Mouse (Mus musculus) embryonic fibroblast, embryonic 13.5 days (primary cell): ENCODE measurements at regions not wholly inside any gene's neighbourhood (a gene's known extent, or its start where the extent isn't known, plus 50 kb on each side); places are given as distances from the start of the nearest gene placed in this dataset.
A peak's percentile ranks its signal among the peaks of the same experiment; 100 is the strongest.

Source experiments
- H3K27ac ChIP-seq: 2 replicates; pipeline ENCODE4 v1.5.1; 2012; ENCODE audit warnings: low read length, control low read depth, inconsistent platforms; ENCODE audit not compliant: insufficient read depth
- H3K4me1 ChIP-seq: 2 replicates; pipeline ENCODE4 v1.6.1; 2011; ENCODE audit warnings: low read length; ENCODE audit not compliant: control insufficient read depth, insufficient read depth
- H3K4me3 ChIP-seq: 2 replicates; pipeline ENCODE4 v1.5.1; 2011; ENCODE audit warnings: mild to moderate bottlenecking, control low read depth, low read length; ENCODE audit not compliant: insufficient read depth
- CTCF ChIP-seq: IDR thresholded peaks from 2 replicates; pipeline ENCODE4 v1.5.1; 2011; ENCODE audit warnings: mild to moderate bottlenecking, control low read depth, low read length, moderate library complexity, borderline replicate concordance; ENCODE audit not compliant: insufficient read depth
- POLR2A ChIP-seq: IDR thresholded peaks from 2 replicates; pipeline ENCODE4 v1.6.1; 2011; ENCODE audit warnings: low read depth, mild to moderate bottlenecking, control low read depth, low read length, moderate library complexity

GRCm38 (mm10) chr3:70138926-70139325 is 131.5 kb downstream of the Otol1 start:
- Histone ChIP-seq H3K27ac (no peak overlapping the region), H3K4me3 (no peak overlapping the region), H3K4me1 (no peaks in the 10 kb centered on the region)
- no peak for TF ChIP-seq POLR2A
- TF ChIP-seq CTCF = no peak

GRCm38 (mm10) chr3:70145728-70146127 is 138.3 kb downstream of the Otol1 start:
- H3K4me3 ChIP-seq = no peak overlapping the region
- H3K4me1 ChIP-seq = no peaks in the 10 kb centered on the region
- H3K27ac ChIP-seq = no peak overlapping the region
- no peak for TF ChIP-seq POLR2A
- TF ChIP-seq CTCF = no peak

- TF ChIP-seq CTCF (no peak), POLR2A (no peak)
- no peak overlapping the region for H3K27ac ChIP-seq
Observed at GRCm38 (mm10) chr3:70151156-70151555, 143.7 kb downstream of the Otol1 start.

GRCm38 (mm10) chr3:70160043-70160442 is 152.6 kb downstream of the Otol1 start:
- Histone ChIP-seq H3K27ac (no peak overlapping the region), H3K4me3 (no peak overlapping the region), H3K4me1 (no peaks in the 10 kb centered on the region)
- TF ChIP-seq POLR2A = no peak
- no peak for TF ChIP-seq CTCF

More at GRCm38 (mm10) chr3:70151156-70151555, 143.7 kb downstream of the Otol1 start:
- no peaks in the 10 kb centered on the region for H3K4me1 ChIP-seq
- H3K4me3 ChIP-seq = no peak overlapping the region

GRCm38 (mm10) chr3:70171667-70172066 is 164.3 kb downstream of the Otol1 start:
- H3K4me1 ChIP-seq = no peaks in the 10 kb centered on the region
- H3K27ac ChIP-seq = no peak overlapping the region
- TF ChIP-seq POLR2A = no peak
- no peak for TF ChIP-seq CTCF
- no peak overlapping the region for H3K4me3 ChIP-seq

- no peak for TF ChIP-seq POLR2A
- TF ChIP-seq CTCF = no peak
- H3K4me3 ChIP-seq = no peak overlapping the region
Observed at GRCm38 (mm10) chr3:70176391-70176790, 169.0 kb downstream of the Otol1 start.

GRCm38 (mm10) chr3:70181611-70182010 is 174.2 kb downstream of the Otol1 start:
- no peaks in the 10 kb centered on the region for H3K4me1 ChIP-seq
- no peak overlapping the region for H3K4me3 ChIP-seq
- no peak overlapping the region for H3K27ac ChIP-seq
- TF ChIP-seq POLR2A = no peak
- no peak for TF ChIP-seq CTCF

More at GRCm38 (mm10) chr3:70176391-70176790, 169.0 kb downstream of the Otol1 start:
- Histone ChIP-seq H3K27ac (no peak overlapping the region), H3K4me1 (no peaks in the 10 kb centered on the region)

- TF ChIP-seq POLR2A = no peak
- TF ChIP-seq CTCF = no peak
- H3K4me3 ChIP-seq = no peak overlapping the region
- no peaks in the 10 kb centered on the region for H3K4me1 ChIP-seq
- peak overlapping the region; percentile 20; the same call in 1 of the 2 replicates for H3K27ac ChIP-seq
Observed at GRCm38 (mm10) chr3:70190741-70191140, 183.3 kb downstream of the Otol1 start.

- H3K27ac ChIP-seq = no peak overlapping the region
- TF ChIP-seq CTCF (no peak), POLR2A (no peak)
- no peak overlapping the region for H3K4me3 ChIP-seq
- H3K4me1 ChIP-seq = no peaks in the 10 kb centered on the region
Observed at GRCm38 (mm10) chr3:70196671-70197070, 189.3 kb downstream of the Otol1 start.

GRCm38 (mm10) chr3:70198890-70199289 is 191.5 kb downstream of the Otol1 start:
- TF ChIP-seq CTCF (no peak), POLR2A (no peak)
- Histone ChIP-seq H3K4me1 (no peaks in the 10 kb centered on the region), H3K4me3 (no peak overlapping the region), H3K27ac (no peak overlapping the region)

GRCm38 (mm10) chr3:70201334-70201943 is 194.0 kb downstream of the Otol1 start:
- TF ChIP-seq CTCF (no peak), POLR2A (no peak)

More at GRCm38 (mm10) chr3:70201334-70201943, 194.0 kb downstream of the Otol1 start:
- no peaks in the 10 kb centered on the region for H3K4me1 ChIP-seq
- H3K27ac ChIP-seq = no peak overlapping the region
- H3K4me3 ChIP-seq = no peak overlapping the region
